Mouse (Mus musculus) 416B (cell line): ENCODE results near the gene Ncstn.

ENCODE experiments used
- DNase-seq: peaks from one replicate; pipeline ENCODE4 v3.0.0; 2011; ENCODE audit warnings: low read depth

Gene Ncstn

DNA sequence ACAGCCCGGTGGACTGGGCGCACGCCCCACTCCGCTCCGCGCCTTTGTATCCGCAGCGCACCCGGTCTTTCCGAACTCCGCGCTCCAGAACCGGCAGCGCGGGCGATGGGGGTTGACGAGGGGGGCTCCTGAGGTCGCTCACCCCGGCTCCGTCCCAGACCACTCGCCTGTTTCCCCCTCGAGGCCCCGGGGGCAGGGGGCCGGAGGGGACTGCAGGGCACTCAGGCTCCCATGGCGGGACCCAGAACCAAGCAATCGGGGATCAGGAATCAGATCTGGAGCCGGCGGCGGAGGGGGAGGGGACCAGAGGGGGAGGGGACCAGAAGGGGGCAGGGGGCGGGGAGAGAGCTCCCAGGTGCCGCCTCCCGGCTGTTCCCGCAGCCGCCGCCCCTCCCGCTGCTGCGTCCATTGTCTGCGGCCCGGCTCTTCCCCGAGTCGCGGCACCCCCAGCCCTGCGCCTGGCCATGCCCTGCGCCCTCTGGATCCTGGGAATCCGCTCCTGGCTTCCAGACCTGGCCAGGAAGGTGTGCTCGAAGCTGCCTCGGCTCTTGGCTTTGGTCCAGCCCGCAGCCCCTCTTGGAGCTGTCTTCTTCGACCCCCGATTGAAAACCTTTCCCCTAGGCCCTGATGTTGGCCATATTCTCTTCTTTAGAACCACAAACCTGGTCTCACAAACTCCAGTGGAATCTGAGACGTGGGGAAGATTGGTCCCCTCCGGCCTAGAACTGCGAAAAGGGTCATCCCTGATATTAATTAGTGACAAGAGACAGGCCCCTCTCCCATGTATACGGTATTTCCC lies 55.4 kb downstream of the Ncstn start:
- DNase-seq, result no peak

DNA sequence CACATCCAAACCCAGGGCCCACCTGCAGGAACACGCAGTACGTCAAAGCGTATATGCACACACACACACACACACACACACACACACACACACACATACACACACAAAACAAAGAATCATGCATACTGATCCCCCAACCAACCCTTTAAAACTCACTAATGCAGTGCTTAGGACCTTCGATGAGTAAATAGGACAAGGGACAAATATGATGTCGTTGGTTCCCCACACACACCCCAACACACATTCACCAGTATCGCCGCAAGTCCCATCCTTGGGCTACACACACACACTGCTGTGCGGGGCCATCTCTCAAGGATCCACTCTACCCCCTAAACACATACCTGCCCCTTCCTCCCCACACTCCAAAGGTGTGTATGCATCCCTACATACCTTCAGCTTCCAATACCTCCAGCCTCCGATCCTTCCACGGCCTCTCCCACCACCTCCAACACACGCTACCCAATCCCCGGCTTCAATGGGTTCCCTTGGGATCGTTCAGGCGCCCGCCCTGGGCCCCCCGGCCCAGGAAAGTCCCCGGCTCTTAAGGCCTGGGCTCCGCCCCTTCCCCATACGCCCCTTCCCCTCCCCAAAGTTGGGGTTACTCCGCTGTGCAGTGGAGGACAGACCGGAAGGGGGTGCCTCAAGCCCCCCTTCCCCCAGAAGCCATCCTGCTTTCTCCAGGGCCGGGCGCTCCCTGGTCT lies 56.2 kb downstream of the Ncstn start:
- no peak for DNase-seq

DNA sequence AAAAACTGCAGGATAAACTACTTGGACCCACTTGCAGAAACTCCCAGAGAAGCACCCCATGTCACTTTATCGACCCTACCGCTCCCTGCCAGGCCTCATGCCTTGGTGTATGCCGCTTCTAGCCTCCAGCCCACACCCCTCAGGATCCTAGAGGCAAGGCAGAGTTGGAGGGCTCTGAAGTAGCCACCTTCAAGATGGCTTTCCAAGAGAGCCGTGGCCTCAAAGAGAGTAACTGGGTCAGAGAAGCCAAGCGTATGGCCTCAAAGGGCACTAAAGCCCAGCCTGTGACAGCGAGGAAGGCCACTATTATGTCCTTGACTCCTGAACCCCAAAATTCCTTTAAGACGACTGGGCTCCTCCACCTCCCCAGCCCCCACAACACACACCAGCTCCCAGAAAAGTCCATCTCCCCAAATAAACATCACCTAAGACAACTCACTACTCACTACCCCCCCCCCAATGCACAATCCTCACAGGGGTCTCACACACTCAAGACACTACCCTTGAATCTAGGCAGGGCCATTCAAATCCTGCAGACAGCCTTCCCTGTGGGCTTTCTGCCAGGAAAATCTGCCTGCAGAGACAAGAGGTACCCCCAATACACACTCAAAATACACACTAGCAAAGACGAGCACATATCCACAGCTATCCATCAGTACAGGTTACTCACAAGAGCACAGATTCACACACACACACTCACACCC lies 57.2 kb downstream of the Ncstn start:
- DNase-seq, result no peak

DNA sequence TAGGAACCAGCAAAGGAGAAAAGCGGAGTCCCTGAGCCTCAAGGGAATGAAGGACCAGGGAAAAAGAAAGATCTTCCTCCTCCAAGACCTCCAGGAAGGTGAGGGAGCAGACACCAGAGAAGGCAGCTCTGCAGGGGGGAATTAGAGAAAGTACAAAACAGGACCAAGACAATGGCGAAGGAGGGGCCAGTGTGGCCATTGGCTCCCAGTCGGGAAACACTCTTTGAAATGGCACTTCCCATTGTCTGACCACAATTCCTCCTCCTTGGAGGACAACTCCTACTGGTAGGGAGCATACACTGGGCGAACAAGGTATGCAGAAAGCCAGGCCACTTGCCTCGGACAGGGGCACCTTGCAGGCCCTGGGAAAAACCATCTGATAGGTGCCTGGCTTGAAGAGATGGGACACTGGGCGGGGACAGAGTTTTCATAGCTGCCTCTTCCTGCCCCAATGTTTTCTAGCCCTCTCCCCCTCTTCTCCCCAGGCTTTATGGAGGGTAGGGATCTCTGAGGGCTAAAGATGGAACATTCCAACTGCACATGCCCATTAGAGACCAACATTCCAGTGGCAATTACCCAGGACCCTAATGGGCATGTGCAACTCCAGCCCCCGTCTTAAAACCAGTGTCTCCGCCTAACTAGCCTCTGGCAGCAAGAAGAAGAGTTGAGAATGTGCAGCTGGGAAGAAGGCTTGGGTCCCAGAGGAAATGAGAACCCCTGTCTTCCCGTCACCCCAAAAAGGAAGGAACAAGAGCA lies 58.3 kb downstream of the Ncstn start:
- DNase-seq, result no peak

DNA sequence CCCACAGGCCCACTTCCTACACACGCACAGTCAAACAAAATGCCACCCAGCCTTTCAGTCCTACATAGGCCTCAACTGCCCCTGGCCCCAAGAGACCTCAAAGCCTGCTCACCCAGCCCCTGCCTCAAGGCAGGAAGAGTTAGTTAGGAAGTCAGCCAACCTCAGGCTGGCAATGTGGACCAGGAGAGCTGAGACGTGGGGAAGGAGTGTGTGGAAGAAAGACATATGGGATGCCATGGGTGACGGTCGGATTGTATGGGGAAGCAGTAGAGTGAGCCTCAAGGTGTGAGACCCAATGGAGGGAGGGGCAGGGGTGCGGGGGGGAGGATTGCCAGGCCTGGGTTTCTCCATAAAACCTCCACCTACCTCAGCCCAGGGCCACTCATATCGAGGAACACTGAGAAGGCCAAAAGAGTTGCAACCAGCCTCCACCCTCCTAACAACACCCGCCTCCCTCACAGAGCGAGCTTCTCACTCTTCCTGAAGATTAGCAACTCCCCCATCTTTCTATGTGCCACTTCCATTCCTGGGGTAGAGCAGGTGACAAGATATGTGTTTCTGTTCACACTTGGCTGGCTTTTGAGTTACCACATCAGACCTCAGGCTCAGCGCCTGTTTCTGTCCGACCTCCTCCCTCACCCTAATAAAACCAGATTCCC lies 62.6 kb downstream of the Ncstn start:
- no peak for DNase-seq

DNA sequence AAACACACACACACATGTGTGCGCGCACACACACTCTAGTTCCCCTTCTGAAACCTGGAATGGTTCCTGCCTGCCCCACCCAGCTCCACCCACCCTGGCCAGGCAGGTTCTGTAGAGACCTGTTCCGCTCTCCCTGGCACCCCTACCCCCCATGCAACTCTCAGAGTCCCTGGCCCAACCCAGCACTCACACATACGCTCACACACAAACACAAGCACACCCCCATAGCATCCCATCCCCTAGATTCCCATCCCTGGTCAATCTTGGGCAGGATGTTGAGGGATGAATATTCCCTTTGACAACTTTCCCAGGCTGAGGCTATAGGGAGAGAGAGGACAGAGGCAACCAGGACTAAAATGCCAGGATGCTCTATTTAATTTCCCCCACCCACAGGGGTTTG lies 63.3 kb downstream of the Ncstn start:
- DNase-seq, result no peak

DNA sequence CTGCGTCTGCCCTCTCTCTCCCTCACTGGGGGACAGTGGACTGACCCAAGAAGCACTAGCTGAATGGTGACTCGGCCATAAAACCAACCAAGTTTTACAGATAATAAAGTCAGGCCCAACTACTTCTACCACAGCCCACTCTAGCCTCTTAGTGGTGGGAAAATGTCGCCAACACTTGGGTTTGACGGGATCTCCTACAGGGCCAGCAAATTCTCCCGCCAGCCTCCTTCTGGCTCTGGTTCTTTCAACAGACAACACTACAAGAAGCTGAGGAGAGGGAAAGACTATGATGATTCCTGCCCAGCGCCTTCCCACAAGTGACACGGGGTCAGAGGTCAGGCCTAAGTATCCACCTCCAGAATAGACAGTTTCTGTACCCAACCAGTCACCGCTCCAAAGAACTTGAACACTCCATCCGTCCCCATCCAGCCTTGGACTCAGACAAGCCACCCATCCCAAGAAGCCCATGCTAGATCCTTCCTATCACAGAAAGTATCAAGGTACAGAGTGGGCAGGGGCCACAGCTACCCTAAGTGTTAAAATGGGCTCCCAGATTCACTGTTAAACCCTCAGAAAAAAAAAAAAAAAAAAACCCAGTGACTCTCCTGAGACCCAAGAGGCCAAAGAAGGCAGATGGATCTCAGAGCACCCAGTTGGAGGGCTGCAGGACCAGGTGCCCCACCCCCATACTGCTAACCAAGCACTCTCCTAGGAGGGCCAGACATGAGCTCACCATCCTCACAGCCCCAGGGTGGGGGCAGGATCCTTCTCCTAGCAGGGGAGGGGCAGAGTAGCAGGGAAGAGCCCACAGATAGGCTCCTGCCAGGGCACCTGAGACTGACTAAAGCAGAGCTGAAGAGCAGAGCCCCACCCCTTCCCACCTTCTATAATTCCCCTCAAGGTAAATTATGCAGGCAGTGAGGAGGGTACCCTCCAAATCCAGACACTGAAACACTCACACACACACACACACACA lies 64.0 kb downstream of the Ncstn start:
- no peak for DNase-seq

DNA sequence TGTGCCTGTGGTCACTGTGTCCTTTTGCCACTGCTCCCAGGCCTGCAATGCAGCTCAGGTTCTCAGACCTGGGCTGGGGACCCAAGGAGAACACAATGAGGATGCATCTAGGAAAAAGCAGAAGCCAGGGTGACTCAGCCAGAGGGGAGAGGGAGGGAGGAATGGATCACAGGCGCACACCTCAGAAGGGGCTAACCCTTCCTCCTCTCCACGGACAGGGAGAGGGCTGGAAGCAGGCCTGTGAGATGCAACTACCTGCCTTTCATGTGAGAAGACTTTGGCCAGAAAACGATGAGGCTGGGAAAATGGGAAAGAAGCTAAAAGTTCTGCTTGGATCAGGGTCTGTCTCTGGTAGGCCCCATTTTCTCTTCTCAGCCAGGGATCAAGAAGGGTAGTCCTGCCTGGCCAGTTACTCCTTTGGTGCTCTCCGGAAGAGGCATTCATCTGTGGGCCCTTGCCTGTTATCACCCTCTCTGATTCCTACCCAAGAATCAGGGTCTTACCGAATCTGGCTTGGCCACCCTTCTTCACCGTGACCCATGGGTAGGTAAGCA lies 65.0 kb downstream of the Ncstn start:
- DNase-seq, result no peak

DNA sequence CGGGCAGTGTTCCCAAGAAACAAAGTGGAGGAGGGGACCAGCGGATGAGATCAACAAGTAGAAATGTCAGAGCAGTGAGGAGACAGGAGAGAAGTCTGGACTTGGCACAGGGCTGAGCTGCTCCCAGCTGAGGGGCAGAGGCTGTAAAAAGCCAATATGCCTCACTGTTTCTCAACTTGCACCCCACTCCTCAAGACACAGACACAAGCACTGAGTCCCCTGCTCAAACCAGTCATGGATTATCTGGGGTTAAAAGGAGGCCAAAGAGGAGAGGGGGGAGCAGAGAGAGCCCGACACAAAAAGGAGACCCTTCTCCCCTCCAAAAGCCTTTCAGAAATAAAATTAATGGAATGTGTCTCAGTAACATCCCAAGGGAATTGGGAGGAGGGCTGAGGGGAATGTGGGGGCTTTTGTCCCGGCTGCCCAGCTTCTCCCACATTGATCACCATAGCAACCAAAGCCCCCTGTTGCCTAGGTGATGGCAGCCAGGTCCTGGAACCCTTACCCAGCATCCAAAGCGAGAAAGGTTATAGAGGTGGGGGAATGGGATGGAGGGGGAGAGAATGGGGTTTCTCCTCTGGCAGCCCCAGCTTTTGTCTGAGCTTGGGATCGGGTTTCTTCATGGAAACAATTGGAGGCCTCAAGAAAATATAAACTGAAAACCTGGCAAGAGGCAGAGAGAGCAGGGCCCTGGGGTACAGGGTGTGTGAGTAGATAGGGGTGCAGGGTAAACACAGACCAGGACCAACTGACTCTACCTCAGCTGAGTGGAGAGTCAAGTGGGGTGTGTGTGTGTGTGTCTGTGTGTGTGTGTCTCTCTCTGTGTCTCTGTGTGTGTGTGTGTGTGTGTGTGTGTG lies 65.7 kb downstream of the Ncstn start:
- DNase-seq, result no peak

DNA sequence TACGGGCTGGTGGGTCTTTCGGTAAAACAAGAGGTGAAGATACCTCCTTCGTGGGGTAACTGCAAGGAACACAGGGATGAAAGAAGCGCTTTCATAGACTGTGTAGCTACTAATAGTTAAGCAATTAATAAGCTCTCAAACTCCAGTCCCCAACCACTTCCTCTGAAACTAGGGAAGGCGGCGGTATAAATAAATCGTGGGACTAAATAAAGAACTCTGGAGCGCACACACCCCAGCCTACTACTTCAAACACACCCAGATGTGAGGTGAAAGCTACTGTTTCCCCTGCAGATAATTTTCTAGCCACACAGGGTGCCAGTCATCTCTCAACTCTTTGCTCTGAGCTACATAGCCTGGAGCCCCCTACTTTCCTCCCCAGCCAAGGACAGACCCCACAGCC lies 66.6 kb downstream of the Ncstn start:
- DNase-seq, result no peak
